Mouse (Mus musculus) central nervous system, embryonic 14 days (tissue): ENCODE data around the gene Olfr48. TPM values are rescaled to one million over a fixed set of nuclear protein-coding genes. Genes with fewer than 3 reads are reported as not detected.

ENCODE experiments used
- polyA plus RNA-seq: library from polyadenylated mRNA; depleted of rRNA; stranded (reverse); fragments of >200 nt; gene quantifications from 2 replicates; pipeline ENCODE4 v1.2.3, GENCODE M21; 2012; rRNA removed

Gene Olfr48
- 0.06 TPM in 1 of 2 replicates, not detected in the other for polyA plus RNA-seq

GRCm38 (mm10) chr2:89848105-89848504 lies at the start of gene Olfr48:
Olfr48 (minus strand) TSS chr2:89848205.

GRCm38 (mm10) chr2:89878137-89878536 lies 30.1 kb upstream of the Olfr48 start, which contains the start of gene Olfr1257:
Olfr1257 (plus strand) TSS chr2:89878437.

GRCm38 (mm10) chr2:89841455-89841854 lies 6.5 kb downstream of the Olfr48 start, which contains the start of gene Olfr1256:
Olfr1256 (minus strand) TSS chr2:89841555.

GRCm38 (mm10) chr2:89811751-89812150 lies 36.3 kb downstream of the Olfr48 start, which contains the start of gene Olfr1255:
Olfr1255 (plus strand) TSS chr2:89812051.

GRCm38 (mm10) chr2:89793519-89793918 lies 54.5 kb downstream of the Olfr48 start, which contains the start of gene Olfr1254:
Olfr1254 (minus strand) TSS chr2:89793619.

Other genes with a start within 250 kb of the Olfr48 start
- not detected in 2 replicates for gene Olfr1247, start 234.1 kb downstream of the Olfr48 start, polyA plus RNA-seq
- not detected in 2 replicates for gene Olfr1248, start 230.0 kb downstream of the Olfr48 start, polyA plus RNA-seq
- gene Olfr1249, start 213.2 kb downstream of the Olfr48 start, polyA plus RNA-seq, result not detected in 2 replicates
- 0.01 TPM in 1 of 2 replicates, not detected in the other for gene Olfr1250, start 186.7 kb downstream of the Olfr48 start, polyA plus RNA-seq
- gene Olfr1251, start 176.3 kb downstream of the Olfr48 start, polyA plus RNA-seq, result not detected in 2 replicates
- gene Olfr1252, start 123.2 kb downstream of the Olfr48 start, polyA plus RNA-seq, result not detected in 2 replicates
- gene Olfr1253, start 91.1 kb downstream of the Olfr48 start, polyA plus RNA-seq, result not detected in 2 replicates
- not detected in 2 replicates for gene Olfr1254, start 54.6 kb downstream of the Olfr48 start, polyA plus RNA-seq
- not detected in 2 replicates for gene Olfr1255, start 36.2 kb downstream of the Olfr48 start, polyA plus RNA-seq
- gene Olfr1256, start 6.7 kb downstream of the Olfr48 start, polyA plus RNA-seq, result not detected in 2 replicates
- not detected in 2 replicates for gene Olfr1257, start 30.2 kb upstream of the Olfr48 start, polyA plus RNA-seq
- not detected in 2 replicates for gene Olfr1258, start 79.1 kb upstream of the Olfr48 start, polyA plus RNA-seq
- gene Olfr1259, start 100.5 kb upstream of the Olfr48 start, polyA plus RNA-seq, result not detected in 2 replicates
- not detected in 2 replicates for gene Olfr1260, start 126.1 kb upstream of the Olfr48 start, polyA plus RNA-seq
- not detected in 2 replicates for gene Olfr1261, start 143.0 kb upstream of the Olfr48 start, polyA plus RNA-seq
- gene Olfr1262, start 151.9 kb upstream of the Olfr48 start, polyA plus RNA-seq, result not detected in 2 replicates
- not detected in 2 replicates for gene Olfr1263, start 163.9 kb upstream of the Olfr48 start, polyA plus RNA-seq
- gene Olfr1264, start 177.4 kb upstream of the Olfr48 start, polyA plus RNA-seq, result not detected in 2 replicates
- not detected in 2 replicates for gene Olfr1265, start 187.1 kb upstream of the Olfr48 start, polyA plus RNA-seq
- not detected in 2 replicates for gene Olfr140, start 215.4 kb upstream of the Olfr48 start, polyA plus RNA-seq